Mouse (Mus musculus) inflammation-experienced regulatory T-cells, adult 6 months (primary cell): Measurements from ENCODE around the gene Mia. TPM values are rescaled to one million over a fixed set of nuclear protein-coding genes. Genes with fewer than 3 reads are reported as not detected.
A peak's percentile ranks its signal among the peaks of the same experiment; 100 is the strongest.

Experiments
- ATAC-seq: one replicate; pipeline ENCODE4 v1.8.0; 2017
- polyA plus RNA-seq, 3 experiments: library from polyadenylated mRNA; unstranded; fragments of 100-300 nt; shearing (Covaris generic); gene quantifications; one replicate each; pipeline ENCODE4 v1.2.1; 2017

Mia gene
- polyA plus RNA-seq: not detected

DNA sequence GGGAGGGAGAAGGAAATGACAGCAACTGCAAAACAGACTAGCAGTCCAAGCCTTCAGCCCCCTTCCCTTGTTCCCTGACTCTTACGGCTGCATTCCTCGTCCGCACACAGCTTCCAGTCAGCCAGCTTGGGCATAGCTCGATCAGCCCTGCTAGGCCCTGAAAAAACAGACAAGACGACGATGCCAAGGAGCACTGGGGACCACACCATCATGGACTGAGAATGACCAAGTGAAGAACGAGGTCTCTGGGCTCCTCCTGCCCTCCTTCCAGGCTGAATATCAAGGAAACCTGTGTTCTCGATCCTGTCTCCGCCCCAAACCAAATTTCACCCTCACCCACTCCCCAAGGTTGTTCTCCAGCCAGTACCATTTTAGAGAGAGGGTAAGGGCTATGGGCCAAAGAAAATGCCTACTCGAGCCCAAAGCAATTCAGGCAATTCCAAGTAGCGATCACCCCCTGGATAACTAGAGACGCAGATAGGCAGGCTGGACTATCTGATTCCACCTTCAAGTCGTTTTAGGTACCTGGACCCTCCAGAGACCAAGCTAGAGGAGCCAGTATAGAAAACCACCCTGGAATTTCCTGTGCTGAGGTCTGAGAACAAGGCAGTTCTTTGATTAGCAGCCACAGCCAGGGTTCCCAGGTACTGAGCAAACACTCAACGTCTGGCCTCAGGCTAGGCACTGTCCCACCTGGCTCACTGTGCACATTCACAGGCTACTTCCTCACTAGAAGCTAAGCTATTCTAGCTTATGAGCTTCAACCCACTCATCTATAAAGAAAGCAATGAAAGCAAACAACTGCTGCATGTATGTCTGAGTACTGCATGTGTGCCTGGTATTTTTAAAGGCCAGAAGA is at the start of gene Mia, which contains the start of gene Gm21983:
Gene Mia (minus strand): TSS at position 321 of the 859 bp plus-strand sequence.
Gene Gm21983 (minus strand): TSS at position 250 of the 859 bp plus-strand sequence.
- ATAC-seq: no peak

DNA sequence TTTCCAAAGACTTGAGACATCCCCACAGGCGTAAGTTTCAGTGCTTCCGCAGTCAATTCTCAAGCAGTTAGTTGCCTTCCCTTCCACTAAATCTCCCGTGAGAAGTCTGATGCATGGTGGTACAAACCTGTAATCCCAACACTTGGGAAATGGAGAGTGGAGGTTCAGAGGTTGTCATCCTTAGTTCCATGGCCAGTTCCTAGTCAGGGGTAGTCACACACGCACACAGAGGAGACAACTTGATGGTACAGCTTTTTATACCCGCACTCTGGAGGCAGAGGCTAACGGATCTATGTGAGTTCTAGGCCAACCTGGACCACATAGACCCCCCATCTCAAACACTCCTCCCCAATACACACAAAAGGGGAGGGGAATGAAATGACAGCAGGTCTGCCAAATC is 47.9 kb upstream of the Mia start:
- ATAC-seq: peak; percentile 23

DNA sequence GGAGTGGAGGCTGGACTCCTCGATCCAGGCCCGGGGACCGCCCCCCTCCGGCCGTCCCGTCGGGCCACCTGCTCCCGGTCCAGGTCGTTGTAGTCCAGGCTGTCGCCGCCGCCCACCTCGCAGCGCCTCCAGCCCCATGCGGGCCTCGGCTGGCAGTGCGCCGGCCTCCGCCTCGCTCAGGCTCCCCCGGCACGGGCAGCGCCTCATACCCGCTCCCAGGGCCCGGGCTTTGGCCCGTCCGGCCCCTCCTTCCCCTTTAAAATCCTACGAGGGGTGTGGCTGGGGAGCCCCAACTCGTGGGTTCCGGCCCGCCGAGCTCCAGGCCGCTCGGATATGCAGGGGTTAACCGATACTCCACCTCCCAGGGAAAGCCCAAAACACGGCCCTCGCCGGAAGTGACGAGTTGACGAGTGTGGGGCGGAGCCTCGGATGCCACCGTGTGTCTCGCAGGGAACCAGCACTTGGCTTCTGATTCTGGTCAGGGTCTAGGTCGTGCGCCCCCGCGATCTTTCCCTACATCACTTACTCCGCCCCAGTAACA is 47.4 kb upstream of the Mia start, which contains the start of gene Itpkc:
Gene Itpkc (minus strand): TSS at position 381 of the 541 bp plus-strand sequence.
- peak; percentile 87 for ATAC-seq

DNA sequence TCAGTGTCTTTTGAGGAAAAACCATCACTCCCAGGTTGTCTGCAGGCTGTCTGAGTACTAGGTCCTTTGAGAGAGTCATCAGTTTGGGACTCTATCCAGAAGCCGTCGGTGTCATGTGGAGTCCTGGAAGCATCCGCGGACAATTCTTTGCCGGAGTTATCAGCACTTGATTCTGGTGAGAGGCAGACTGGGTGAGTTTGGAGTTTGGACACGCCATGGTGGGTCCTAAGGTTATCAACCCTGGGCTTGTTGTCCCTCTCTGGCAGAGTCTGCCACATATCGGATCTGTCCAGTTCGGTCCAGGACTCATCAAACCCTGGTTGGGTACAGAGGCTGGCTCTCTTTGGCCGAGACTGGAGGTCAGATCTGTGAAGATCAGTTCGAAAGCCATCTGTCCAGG is 46.7 kb upstream of the Mia start:
- no peak for ATAC-seq

DNA sequence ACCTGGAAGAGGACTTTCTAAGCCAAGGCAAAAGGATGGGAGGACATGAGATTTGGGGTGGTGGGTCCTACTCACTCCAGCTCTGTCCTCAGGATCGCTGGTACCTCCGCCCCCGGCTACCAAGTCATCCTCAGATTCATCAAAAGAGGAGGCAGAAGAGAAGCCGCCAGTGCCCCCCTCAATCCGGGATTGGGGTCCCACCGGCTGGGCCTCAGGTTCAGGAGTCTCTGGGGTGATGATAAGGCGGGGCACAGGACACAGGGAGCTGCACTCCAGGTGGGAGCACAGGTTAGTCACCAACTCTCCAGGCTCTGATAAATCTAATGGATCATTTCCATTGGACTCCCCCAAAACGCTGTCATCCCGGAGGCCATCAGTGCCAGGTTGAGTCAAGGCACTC is 46.3 kb upstream of the Mia start:
- ATAC-seq: no peak

DNA sequence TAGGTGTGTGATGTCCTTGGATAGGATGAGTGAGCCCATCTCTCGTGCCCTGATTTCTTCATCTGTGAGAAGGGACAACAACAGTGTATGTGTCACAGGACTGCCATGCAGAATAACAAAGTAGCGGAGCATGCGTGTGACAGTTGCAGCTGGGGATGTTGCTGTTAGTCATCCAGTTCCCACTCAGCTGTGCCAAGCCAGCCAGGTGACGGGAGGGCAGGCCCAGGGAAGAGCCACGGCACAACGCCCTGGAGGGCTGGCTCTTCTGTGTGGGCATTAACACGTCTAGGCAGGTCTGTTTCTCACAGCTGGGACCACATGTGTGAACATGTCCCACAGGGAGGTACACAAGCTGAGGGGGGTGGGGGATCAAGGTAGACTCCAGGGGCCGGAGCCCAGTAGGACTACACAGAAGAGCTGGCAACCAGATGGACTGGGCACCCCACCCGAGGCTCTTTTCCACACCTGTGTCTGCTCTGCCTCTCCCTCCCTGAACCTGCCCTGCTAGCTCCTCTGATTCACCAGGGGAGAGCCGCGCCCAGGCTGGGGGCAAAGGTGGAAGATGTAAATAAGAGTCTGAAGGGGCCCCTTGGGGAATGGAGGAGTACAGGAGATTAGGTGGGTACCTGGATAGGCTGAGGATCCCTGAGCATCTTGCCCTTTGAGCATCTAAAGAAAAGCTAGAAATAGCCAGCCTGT is 44.1 kb upstream of the Mia start:
- no peak for ATAC-seq

DNA sequence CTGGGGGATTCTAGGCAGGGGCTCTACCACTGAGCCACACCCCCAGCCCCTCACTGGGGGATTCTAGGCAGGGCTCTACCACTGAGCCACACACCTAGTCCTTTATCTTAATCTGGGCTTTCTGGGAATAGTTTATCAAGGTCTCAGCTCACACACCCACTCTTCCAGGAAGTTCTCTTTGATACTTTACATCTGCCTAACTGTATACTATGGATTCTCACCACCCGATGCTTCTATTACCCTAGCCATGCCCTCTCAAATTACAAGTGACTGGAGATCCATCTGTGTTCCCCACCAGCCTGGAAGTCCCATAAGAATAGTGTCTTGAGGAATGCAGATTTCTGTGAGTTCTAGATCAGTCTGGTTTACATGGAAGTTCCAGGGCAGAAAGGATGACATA is 41.6 kb upstream of the Mia start:
- no peak for ATAC-seq

DNA sequence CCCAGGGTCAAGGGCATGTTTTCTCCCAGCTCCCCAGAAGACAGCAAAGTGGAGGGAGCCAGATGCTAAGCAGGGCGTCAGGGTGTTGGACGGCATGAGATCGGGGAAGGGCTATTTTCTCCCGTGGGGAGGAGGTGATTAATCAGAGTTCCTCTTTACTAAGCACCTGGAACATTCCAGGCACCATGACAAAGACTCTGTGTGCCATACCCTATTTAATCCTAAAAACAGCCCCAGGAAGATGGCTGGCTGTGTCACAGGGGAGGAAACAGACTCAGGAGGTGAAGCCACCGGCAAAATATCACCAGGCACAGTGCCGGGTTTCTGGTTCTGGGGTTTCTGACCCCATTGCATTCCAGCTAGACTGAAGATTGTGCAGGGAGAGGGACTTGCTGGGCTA is 41.0 kb upstream of the Mia start:
- ATAC-seq: no peak

DNA sequence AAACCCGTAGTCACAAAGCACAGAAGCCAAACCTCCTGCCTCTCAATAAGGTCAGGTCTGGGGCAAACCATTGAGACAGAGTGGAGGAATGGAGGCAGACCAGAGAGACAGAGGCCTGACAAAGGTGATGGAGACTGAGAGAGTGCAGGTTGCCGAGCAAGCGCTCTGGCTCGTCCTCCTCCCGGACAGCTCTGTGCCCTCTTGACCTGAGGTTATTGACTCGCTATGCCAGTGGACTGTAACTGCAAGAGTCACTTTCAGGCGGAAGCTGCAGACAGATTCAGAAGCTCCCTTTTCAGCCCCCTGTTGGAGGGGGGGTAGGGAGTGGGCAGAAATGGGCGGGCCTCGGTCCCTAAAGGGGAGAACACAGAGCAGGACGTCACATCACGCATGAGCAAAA is 39.0 kb upstream of the Mia start:
- no peak for ATAC-seq

DNA sequence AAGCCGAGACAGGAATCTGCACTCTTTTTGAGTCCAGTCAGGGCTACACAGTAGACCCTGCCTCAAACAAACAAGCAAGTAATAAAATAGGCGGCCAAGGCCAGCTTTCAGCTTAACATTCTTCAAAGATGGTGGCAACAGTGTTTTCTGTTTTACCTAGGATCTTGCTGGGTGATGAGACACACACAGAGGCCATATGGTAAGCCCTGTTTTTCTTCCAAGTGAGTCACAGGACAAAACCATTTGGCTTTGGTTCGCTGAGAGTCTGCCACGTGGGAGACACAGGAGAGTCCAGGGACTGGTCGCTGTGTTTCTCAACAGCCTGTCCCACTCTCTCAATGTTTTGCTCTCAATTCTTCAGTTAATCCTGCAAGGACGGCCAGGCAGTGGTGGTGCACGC is 37.6 kb upstream of the Mia start:
- no peak for ATAC-seq

DNA sequence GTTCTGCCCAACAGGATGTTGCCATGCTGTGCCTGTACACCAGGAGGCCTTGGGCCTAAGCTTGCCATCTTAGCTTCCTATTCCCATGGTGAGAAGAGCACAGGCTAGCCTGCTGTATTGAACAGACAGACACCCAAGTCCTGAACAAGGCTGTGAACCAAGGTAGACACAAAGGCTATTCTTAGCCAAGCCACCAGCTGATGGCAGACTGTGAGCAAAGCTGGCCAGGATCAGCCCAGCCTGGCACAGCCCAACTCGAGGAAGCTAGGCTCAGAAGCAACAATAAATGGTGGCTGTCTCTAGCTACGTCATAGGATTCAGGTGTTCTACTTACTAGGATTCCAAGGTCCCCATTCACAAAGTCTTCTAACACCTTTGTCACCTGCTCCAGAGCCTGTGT is 31.7 kb upstream of the Mia start:
- ATAC-seq: no peak

DNA sequence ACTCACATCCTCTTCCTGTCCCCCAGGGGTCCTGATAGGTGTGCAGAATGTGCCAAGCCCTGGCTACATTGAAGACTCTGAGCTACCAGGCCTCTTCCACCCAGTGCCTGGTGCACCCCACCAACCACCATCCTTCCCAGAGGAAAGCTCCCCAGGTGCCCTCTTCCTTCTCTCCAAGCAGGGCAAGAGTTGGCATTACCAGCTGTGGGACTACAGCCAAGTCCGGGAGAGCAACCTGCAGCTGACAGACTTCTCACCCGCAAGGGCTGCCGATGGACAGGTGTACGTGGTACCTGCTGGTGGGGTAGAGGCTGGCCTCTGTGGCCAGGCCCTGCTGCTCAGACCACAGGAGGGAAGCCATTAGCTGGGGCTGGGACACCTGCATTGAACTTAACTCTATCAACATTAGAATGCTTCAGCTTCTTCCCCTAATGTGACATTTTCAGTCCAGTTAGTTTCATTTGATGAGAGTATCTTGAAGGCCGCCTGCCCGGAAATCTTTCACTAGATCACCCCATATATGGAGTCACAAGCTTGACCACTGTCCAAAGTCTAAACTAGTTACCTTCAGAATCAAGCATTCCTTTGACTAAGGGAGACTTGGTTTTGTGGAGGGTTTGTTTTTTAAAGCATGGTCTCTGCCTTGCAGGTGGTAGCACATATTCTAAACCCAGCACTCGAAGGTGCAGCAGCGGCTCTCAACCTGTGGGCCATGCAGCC is 22.9 kb upstream of the Mia start:
- no peak for ATAC-seq

DNA sequence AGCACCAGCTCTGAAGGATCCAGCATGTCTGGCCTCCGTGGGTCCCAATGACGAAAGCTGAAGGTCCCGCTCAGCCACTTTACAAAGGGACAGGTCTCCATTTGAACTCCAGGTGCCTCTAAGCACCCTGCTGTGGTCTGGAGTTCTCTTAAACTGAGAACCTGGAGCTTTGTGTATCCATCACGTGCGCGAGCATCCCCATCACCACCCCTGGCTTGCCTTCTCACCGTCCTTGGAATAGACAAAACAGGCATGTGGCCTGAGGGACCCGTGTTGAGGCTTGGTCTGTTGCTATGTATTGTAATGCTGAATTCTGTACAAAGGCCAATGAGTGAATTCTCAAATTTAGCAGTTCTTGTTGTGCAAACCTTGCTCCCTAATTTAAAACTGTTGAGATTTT is 17.8 kb upstream of the Mia start:
- no peak for ATAC-seq

DNA sequence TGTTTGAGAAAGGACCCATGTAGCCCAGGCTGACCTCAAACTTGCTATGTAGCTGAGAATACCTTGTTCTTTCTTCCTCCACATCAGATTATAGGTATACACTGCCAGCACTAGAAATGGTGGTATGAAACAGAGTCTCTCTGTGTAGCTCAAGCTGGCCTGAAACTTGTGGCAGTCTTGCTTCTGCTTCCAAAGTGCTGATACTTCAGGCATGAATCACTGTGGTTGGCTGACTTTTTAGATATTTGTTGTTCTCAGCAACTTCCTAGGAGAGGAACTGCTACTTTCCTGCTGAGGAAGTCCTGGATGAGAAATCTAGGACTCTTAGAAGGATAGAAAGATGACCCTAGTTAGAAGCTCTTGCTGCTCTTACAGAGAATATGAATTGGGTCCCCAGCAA is 17.4 kb upstream of the Mia start:
- no peak for ATAC-seq

DNA sequence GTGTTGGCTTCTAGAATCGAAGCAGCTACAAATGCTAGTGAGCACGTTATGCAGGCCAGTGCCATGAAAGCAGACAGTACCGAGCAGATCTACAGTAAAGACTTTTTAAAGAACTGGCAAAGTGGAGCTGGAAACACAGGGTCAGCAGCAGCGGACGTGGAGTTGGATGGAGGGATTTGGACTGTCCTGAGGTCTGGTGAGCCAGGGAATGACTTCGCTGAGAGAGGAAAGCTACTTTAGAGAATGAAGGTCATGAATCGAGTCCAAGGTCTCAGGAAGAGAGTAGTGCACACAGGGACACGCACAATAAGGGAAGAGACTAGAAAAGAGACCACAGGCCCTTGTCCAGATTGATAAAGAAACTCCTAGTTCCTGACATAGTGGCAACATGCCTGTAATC is 16.7 kb upstream of the Mia start:
- no peak for ATAC-seq

DNA sequence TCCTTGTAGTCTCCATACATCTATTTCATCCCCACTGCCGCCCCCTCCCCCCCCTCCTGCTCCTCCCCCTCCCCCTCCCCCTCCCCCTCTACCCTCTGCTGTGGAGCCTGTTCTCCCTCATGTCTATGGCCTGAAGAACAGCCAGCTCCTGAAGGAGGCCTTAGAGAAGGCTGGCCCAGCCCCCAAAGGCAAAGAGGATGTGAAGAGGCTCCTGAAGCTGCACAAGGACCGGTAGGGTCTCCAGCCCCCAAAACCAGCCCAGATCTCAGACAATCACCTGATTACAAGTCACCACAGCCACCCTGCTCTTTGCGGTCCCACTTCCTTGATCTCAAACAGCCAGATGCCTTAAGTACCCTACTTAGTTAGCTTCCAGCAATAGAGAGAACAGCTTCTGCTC is 16.2 kb upstream of the Mia start:
- ATAC-seq: no peak

DNA sequence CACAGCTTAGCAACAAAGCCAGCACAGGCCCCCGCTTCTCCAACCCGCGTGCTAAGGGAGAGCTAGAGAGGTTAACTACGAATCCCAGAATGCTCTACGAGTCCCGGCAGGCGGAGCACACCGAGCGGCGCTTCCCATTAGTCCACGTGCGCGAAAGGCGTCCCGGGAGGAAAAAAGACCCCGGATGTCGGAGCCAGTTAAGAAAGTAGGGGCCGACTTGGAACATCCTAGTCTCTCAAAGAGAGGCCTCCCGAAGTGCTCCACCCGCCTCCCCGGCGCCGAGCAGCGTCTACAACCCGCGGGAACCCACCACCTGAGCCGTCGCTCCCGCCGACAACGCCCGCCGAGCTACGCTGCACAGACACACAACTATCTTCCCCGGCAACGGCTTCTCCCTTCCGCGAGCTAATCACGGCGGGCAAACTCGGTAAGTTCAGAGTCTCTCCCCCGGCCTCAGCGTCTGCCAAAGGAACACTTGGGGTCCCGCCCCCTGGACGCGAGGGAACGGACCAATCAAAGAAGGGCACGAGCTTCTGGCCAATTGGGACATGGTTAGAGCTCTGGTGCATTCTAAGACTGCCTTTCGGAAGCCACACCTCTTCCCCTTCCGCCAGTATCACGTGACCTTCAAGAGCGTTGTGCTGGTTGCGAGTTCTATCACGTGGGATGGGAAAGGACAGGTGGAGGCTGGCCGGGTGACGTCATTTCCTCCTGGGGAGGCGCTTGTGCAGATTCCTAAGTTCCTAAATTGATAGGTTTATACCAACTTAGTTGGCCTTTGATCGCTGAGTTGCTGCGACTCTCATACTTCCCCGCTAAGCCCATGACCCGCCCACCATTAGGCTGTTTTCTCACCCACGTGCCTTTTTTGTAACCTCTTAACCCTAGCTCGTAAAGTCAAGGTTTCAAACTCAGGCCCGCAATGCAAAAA is 15.0 kb upstream of the Mia start, which contains the start of the genes BC024978 and Snrpa:
Gene BC024978 (plus strand): TSS at position 101 of the 931 bp plus-strand sequence.
Gene Snrpa (minus strand): TSS at position 591 of the 931 bp plus-strand sequence.
- peak; percentile 95 for ATAC-seq

DNA sequence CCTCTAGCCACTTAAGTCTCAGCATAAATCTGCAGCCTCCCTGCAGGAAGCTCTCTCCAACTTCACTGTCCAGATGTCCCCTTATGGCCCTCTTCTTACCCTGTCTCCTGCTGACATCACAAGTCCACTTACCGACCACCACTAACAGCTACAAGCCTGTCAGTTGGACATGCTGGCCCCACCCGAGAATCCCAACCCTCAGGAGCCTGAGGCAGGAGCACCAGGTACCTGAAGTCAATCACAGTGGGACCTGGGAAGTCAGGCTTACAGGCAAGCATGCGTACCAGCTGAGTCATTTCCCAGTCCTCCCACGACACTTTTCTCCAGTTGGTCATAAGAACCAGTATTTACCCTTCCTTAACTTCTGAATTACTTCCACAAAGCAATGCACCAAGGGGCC is 12.8 kb upstream of the Mia start:
- no peak for ATAC-seq

DNA sequence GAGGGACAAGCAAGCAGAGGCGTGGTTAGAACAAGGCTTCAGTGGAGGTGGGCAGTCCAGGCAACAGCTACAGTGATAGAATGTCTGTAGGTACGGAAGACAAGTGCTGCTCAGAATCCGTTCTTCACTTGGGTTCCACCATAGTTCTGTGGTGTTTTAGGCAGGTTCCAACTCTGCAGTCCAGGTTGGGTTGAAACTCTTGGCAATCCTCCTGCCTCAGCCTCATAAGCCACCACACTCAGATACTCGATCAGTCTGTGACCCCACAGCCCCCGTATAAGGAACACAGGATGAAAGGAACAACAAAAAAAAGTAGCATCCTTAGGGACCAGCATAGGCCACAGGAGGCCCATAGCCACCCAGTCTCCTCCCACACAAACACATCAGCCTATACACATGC is 11.5 kb upstream of the Mia start:
- no peak for ATAC-seq

DNA sequence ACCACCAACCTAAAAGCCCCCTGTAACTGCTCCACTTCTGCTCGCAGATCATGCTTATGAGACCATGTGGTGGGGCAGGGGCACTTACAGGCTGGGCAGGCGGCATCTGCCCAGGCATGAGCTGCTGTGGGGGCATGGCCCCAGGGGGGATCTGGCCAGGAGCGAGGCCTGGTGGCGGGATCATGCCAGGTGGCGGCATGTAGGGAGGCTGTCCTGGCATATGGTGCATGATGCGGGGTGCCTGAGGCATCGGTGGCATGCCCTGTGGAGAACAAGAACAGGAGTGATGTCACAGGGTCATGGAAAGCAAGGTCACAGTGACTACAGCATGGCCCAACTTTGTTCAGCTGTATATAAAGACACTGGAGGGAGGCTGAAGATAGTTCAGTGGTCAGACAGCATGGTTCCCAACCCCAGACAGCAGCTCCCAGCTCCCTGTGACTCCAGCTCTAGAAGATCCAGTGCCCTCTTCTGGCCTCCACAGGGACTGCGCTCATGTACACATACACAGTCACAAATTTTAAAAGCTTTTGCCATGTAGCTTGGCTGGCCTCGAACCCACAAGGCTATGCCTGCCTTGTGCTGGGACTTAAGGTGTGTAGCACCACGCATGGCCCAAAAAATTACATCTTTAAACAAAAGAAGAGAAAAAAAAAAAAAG is 8.4 kb upstream of the Mia start:
- ATAC-seq: no peak

DNA sequence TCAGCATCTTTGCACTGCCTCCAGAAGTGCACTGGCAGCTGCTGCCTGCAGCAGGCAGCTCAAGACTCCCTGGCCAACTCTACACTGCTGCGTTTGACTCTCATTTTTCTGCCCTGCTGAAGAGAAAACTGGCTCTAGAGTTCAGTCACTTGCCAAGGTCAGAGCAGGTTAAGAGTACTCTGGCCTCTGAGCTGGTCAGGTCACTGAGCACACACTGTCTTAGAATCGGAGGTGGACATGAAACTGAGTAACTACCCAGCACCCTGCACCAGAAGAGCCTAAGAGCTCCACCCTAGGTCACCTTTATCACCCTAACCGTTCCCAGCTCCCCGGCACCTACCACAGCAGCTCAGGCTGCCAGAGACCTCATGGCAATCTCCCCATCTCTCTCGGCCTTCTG is 5.0 kb upstream of the Mia start:
- no peak for ATAC-seq
